Mouse (Mus musculus) embryonic facial prominence, embryonic 12.5 days (tissue): Measurements from ENCODE around the gene Smchd1. TPM values are rescaled to one million over a fixed set of nuclear protein-coding genes. Genes with fewer than 3 reads are reported as not detected.
A peak's percentile ranks its signal among the peaks of the same experiment; 100 is the strongest.
"Not testable (repeated sequence)": the region's sequence is repeated elsewhere in the genome, so short reads cannot be mapped to it uniquely, and the experiment has no call there.

Experiments used
- ATAC-seq: fragments of 200-750 bp; cut with Nextera tagmentation; 2 replicates; pipeline ENCODE4 v1.8.0; 2017; ENCODE audit not compliant: insufficient number of reproducible peaks, insufficient read depth, low FRiP score, low TSS enrichment
- H3K27ac ChIP-seq: fragments of 300-500 bp; sonication (generic); 2 replicates; pipeline ENCODE4 v1.5.1; 2016; ENCODE audit warnings: mild to moderate bottlenecking
- H3K27me3 ChIP-seq: fragments of 300-500 bp; sonication (generic); 2 replicates; pipeline ENCODE4 v1.6.1; 2016; ENCODE audit warnings: mild to moderate bottlenecking, moderate library complexity
- H3K36me3 ChIP-seq: fragments of 300-500 bp; sonication (generic); 2 replicates; pipeline ENCODE4 v1.6.1; 2016; ENCODE audit warnings: mild to moderate bottlenecking
- H3K4me1 ChIP-seq: fragments of 300-500 bp; sonication (generic); 2 replicates; pipeline ENCODE4 v1.6.1; 2016
- H3K4me2 ChIP-seq: fragments of 300-500 bp; sonication (generic); replicated peaks from 2 replicates; pipeline ENCODE4 v1.6.1; 2016; ENCODE audit warnings: mild to moderate bottlenecking, moderate library complexity
- H3K4me3 ChIP-seq: fragments of 300-500 bp; sonication (generic); 2 replicates; pipeline ENCODE4 v1.5.1; 2016; ENCODE audit warnings: mild to moderate bottlenecking
- H3K9ac ChIP-seq: fragments of 300-500 bp; sonication (generic); 2 replicates; pipeline ENCODE4 v1.6.1; 2016; ENCODE audit warnings: mild to moderate bottlenecking, moderate library complexity
- H3K9me3 ChIP-seq: fragments of 300-500 bp; sonication (generic); 2 replicates; pipeline ENCODE4 v1.6.1; 2016; ENCODE audit warnings: mild to moderate bottlenecking, moderate library complexity
- WGBS: fragments of 180-500 bp; shearing (Covaris S2); methylation state at CpG from one replicate; pipeline ENCODE4 v1.1.7; 2016; 5-methylcytosine and 5-hydroxymethylcytosine counted together
- polyA plus RNA-seq: library from polyadenylated mRNA; unstranded; fragments of >200 nt; fragmentation: Nextera tagmentation; extraction: Ambion mirVana; gene quantifications from 2 replicates; pipeline ENCODE4 v1.2.1, GENCODE M21; 2016

Smchd1 gene
- polyA plus RNA-seq, 1 experiment from 2014 or later: 84.2 TPM

GRCm38 (mm10) chr17:71337546-71337945 is 137.6 kb downstream of the Smchd1 start:
- Histone ChIP-seq H3K27ac (no peak overlapping the region), H3K4me1 (no peaks in the 10 kb centered on the region), H3K9me3 (no peaks in the 10 kb centered on the region), H3K9ac (no peak overlapping the region), H3K4me2 (no peak overlapping the region), H3K4me3 (no peak overlapping the region), H3K27me3 (no peaks in the 10 kb centered on the region), H3K36me3 (peaks cover 5% of the 10 kb centered on the region)
- WGBS: 90% methylated on average over 9 of the region's 9 CpGs
- ATAC-seq: no peak

GRCm38 (mm10) chr17:71336421-71336820 is 138.7 kb downstream of the Smchd1 start:
- no peak overlapping the region for H3K4me3 ChIP-seq
- H3K36me3 ChIP-seq: no peaks in the 10 kb centered on the region
- no peaks in the 10 kb centered on the region for H3K9me3 ChIP-seq
- H3K4me2 ChIP-seq: no peak overlapping the region
- no peak for ATAC-seq
- H3K27me3 ChIP-seq: no peaks in the 10 kb centered on the region
- H3K4me1 ChIP-seq: no peaks in the 10 kb centered on the region
- no peak overlapping the region for H3K9ac ChIP-seq
- WGBS: 57% methylated on average over 8 of the region's 8 CpGs
- no peak overlapping the region for H3K27ac ChIP-seq

GRCm38 (mm10) chr17:71332298-71332697 is 142.8 kb downstream of the Smchd1 start:
- Histone ChIP-seq H3K4me1 (no peaks in the 10 kb centered on the region), H3K9me3 (no peaks in the 10 kb centered on the region)
- WGBS: 68% methylated on average over 15 of the region's 15 CpGs

GRCm38 (mm10) chr17:71320731-71321130 is 154.4 kb downstream of the Smchd1 start:
- not testable (repeated sequence) for H3K4me3 ChIP-seq, H3K9ac ChIP-seq
- WGBS: 89% methylated on average over 8 of the region's 8 CpGs

More at GRCm38 (mm10) chr17:71332298-71332697, 142.8 kb downstream of the Smchd1 start:
- no peak for ATAC-seq
- Histone ChIP-seq H3K36me3 (no peaks in the 10 kb centered on the region), H3K4me2 (no peak overlapping the region), H3K9ac (no peak overlapping the region), H3K4me3 (no peak overlapping the region), H3K27ac (no peak overlapping the region), H3K27me3 (no peaks in the 10 kb centered on the region)

GRCm38 (mm10) chr17:71319361-71319760 is 155.8 kb downstream of the Smchd1 start:
- no peak for ATAC-seq
- Histone ChIP-seq H3K27ac (no peak overlapping the region), H3K36me3 (no peaks in the 10 kb centered on the region), H3K4me2 (no peak overlapping the region), H3K9ac (no peak overlapping the region), H3K4me1 (no peaks in the 10 kb centered on the region), H3K27me3 (no peaks in the 10 kb centered on the region), H3K9me3 (no peaks in the 10 kb centered on the region), H3K4me3 (no peak overlapping the region)
- WGBS: 94% methylated on average over 3 of the region's 3 CpGs

More at GRCm38 (mm10) chr17:71320731-71321130, 154.4 kb downstream of the Smchd1 start:
- H3K4me2 ChIP-seq, H3K27ac ChIP-seq, H3K4me1 ChIP-seq, H3K27me3 ChIP-seq, H3K36me3 ChIP-seq, H3K9me3 ChIP-seq, ATAC-seq: not testable (repeated sequence)

- WGBS: 89% methylated on average over 4 of the region's 4 CpGs
- no peaks in the 10 kb centered on the region for H3K9me3 ChIP-seq
Observed at GRCm38 (mm10) chr17:71317571-71317970, 157.6 kb downstream of the Smchd1 start.

GRCm38 (mm10) chr17:71314315-71314714 is 160.8 kb downstream of the Smchd1 start:
- peaks cover 6% of the 10 kb centered on the region; the same call in 1 of the 2 replicates for H3K4me1 ChIP-seq
- no peak overlapping the region for H3K27ac ChIP-seq
- H3K27me3 ChIP-seq: peaks cover 7% of the 10 kb centered on the region; the same call in 1 of the 2 replicates
- no peak overlapping the region for H3K9ac ChIP-seq
- no peak overlapping the region for H3K4me3 ChIP-seq
- WGBS: 81% methylated on average over 4 of the region's 4 CpGs
- no peaks in the 10 kb centered on the region for H3K9me3 ChIP-seq
- H3K4me2 ChIP-seq: no peak overlapping the region
- H3K36me3 ChIP-seq: no peaks in the 10 kb centered on the region
- ATAC-seq: no peak

More at GRCm38 (mm10) chr17:71317571-71317970, 157.6 kb downstream of the Smchd1 start:
- Histone ChIP-seq H3K9ac (no peak overlapping the region), H3K4me3 (no peak overlapping the region), H3K4me2 (no peak overlapping the region), H3K36me3 (no peaks in the 10 kb centered on the region), H3K27ac (no peak overlapping the region), H3K27me3 (peaks cover 2% of the 10 kb centered on the region; the same call in 1 of the 2 replicates), H3K4me1 (no peaks in the 10 kb centered on the region)
- no peak for ATAC-seq

GRCm38 (mm10) chr17:71311340-71312171 is 163.6 kb downstream of the Smchd1 start, which contains the start of gene Emilin2:
Emilin2 (minus strand) TSS chr17:71311978.
- Histone ChIP-seq H3K27me3 (peaks cover 10% of the 10 kb centered on the region; the same call in 1 of the 2 replicates), H3K4me3 (peak within 1 kb of the TSS; percentile 61), H3K27ac (peak within 1 kb of the TSS; percentile 89), H3K36me3 (no peaks in the 10 kb centered on the region), H3K9me3 (no peaks in the 10 kb centered on the region), H3K4me1 (peaks cover 6% of the 10 kb centered on the region; the same call in 1 of the 2 replicates), H3K9ac (peak within 1 kb of the TSS; percentile 82), H3K4me2 (peak within 1 kb of the TSS; percentile 99)
- 8% methylated on average over 20 of the region's 20 CpGs for WGBS
- no peak for ATAC-seq

GRCm38 (mm10) chr17:71310486-71311339 is 164.4 kb downstream of the Smchd1 start:
- Histone ChIP-seq H3K27ac (peak overlapping the region; percentile 89), H3K36me3 (no peaks in the 10 kb centered on the region), H3K4me2 (peak overlapping the region; percentile 99), H3K9me3 (no peaks in the 10 kb centered on the region), H3K4me3 (peak overlapping the region; percentile 61), H3K27me3 (peaks cover 10% of the 10 kb centered on the region; the same call in 1 of the 2 replicates), H3K4me1 (peaks cover 6% of the 10 kb centered on the region; the same call in 1 of the 2 replicates), H3K9ac (peak overlapping the region; percentile 82)
- WGBS: under 1% methylated on average over 67 of the region's 67 CpGs
- ATAC-seq: peak; percentile 57

- H3K27ac ChIP-seq: peak overlapping the region; percentile 89
- ATAC-seq: peak; percentile 37; the same call in 1 of the 2 replicates
- WGBS: 2% methylated on average over 23 of the region's 23 CpGs
Observed at GRCm38 (mm10) chr17:71309711-71310485, 165.2 kb downstream of the Smchd1 start.

More at GRCm38 (mm10) chr17:71309711-71310485, 165.2 kb downstream of the Smchd1 start:
- H3K27me3 ChIP-seq: peaks cover 10% of the 10 kb centered on the region; the same call in 1 of the 2 replicates
- peak overlapping the region; percentile 99 for H3K4me2 ChIP-seq
- peak overlapping the region; percentile 82 for H3K9ac ChIP-seq
- peaks cover 6% of the 10 kb centered on the region; the same call in 1 of the 2 replicates for H3K4me1 ChIP-seq
- H3K9me3 ChIP-seq: no peaks in the 10 kb centered on the region
- H3K4me3 ChIP-seq: peak overlapping the region; percentile 61
- H3K36me3 ChIP-seq: no peaks in the 10 kb centered on the region
